Mouse (Mus musculus) T-helper 17 cell (primary cell): ENCODE results near the gene Smco1.

ENCODE experiments used
- in situ Hi-C, 2 experiments: fragments of 300-600 bp; cut with MboI, MseI; formaldehyde crosslinking; loops; 1 replicate in 1 of 2; 2 replicates in 1 of 2; pipeline ENCODE4 v1.15.1; 2025; ENCODE audit warnings: high pct_unique_total_duplicates in 2 of 2

The Smco1 gene

DNA sequence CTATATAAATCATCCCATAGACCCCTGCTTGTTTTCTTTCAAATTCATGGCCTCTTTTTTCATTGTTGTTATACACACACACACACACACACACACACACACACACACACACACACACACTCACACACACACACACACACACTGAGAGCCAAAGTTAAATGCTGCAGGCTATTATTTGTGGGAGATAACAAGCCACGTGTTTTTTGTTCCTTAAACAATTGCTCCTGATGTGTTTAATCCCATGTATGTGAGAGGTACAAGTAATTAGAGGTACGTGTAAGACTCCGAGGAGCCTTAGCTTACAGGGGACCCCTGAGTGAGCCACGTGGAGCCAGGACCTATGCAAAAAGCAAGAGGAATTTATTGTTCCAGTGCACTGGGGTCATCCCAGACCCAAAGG lies 40.7 kb downstream of the Smco1 start:
- in situ Hi-C loops = no loop called here

DNA sequence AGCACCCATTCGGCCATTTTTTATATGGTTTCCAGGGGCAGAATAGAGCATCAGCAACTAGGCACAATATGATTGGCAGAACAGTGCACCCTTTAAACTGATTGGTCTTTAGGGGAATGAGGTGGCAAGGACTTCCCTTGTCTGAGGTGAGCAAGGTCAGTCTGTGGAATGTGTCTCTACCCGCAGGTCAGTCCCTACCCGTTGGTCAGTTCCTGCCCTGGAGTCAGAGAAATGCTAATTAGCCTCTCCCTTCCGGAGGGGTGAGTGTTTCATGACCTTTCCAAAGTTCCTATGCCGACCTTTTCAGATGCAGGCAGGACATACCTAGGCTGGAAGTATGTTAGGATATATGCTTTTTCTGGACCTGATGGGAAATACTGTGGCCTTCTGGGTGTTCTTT lies 41.1 kb downstream of the Smco1 start:
- in situ Hi-C loops = no loop called here

DNA sequence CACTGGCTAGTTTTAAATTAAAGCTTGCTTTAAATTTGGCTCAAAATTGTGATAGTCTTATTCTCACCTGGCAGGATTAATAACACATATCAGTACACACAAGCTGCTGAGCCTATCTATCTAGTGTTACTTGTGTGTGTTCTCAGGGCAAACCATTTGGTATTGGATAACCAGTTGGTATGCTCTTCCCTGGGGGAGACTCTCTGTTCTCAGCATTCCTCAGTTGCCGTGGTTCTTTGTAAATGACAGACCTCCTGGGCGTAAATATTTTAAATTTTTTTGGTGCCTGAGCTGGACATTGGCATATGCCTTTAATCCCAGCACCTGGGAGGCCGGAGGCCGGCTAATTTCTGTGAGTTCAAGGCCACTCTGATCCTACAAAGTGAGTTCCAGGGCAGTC lies 41.6 kb downstream of the Smco1 start:
- in situ Hi-C loops = no loop called here

DNA sequence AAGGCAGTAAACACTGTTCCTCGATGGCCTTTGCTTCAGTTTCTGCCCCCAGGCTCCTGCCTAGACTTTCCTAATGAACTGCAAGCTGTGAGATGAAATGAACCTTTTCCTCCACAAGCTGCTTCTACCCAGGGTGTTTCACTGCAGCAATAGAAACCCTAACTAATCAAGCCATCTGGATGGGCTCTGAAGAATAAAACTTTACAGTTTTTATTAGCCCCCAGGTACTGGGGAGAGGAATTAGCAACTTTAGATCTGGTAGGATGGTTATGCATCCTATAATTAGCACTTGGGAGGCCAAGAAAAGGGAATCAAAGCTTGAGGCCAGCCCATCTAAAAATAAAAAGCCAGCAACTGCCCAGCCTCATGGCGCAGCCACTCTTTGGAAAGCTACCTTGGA lies 45.3 kb downstream of the Smco1 start:
- in situ Hi-C loops = no loop called here

DNA sequence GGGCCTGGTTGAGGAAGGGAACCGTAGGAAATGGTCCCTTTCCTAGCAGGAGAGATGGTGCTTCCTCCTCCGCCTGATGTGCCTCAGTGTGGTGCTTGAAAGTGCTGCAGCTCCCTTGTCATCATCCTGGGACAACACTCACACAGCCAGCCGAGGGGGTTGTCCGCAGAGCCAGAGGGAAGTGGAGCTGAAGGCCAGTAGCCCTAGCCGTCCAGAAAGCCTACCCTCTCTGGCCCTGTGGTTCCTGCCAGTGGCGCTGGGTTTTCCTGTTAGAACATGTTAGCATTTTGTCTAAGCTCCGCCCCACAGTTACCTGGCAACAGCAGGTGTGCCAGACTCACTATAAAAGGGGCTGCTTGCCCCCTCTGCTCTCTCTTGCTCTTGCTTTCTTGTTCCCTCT lies 52.7 kb downstream of the Smco1 start:
- in situ Hi-C loops = no loop called here
